Mouse (Mus musculus) liver, embryonic 14.5 days (tissue): Measurements from ENCODE around the gene Ttn. TPM values are rescaled to one million over a fixed set of nuclear protein-coding genes. Genes with fewer than 3 reads are reported as not detected.

ENCODE experiments used
- ATAC-seq: fragments of 200-750 bp; cut with Nextera tagmentation; 2 replicates; pipeline ENCODE4 v1.8.0; 2017; ENCODE audit warnings: moderate number of reproducible peaks, mild to moderate bottlenecking, moderate library complexity; ENCODE audit not compliant: insufficient read depth
- DNase-seq, 3 experiments: peaks; one replicate each; pipeline ENCODE4 v3.0.0-alpha.2; 2012 to 2013; ENCODE audit warnings: low read depth in 3 of 3, low spot score in 3 of 3
- H3K27ac ChIP-seq: fragments of 300-500 bp; sonication (generic); 2 replicates; pipeline ENCODE4 v1.5.1; 2014; ENCODE audit warnings: moderate library complexity, mild to moderate bottlenecking, control low read depth, inconsistent platforms
- H3K27me3 ChIP-seq: fragments of 300-500 bp; sonication (generic); 2 replicates; pipeline ENCODE4 v1.6.1; 2014; ENCODE audit warnings: mild to moderate bottlenecking, low read length, moderate library complexity; ENCODE audit not compliant: control insufficient read depth, insufficient read depth
- H3K36me3 ChIP-seq: fragments of 300-500 bp; sonication (generic); replicated peaks from 2 replicates; pipeline ENCODE4 v1.6.1; 2014; ENCODE audit warnings: low read depth; ENCODE audit not compliant: control insufficient read depth, insufficient read depth
- H3K4me1 ChIP-seq, 2 experiments: fragments of 200-500 bp in 1 of 2; fragments of 300-500 bp in 1 of 2; sonication (generic) in 1 of 2; replicated peaks; 2 replicates each; pipeline ENCODE4 v1.6.1; 2012 to 2014; ENCODE audit warnings: antibody characterized with exemption in 1 of 2, inconsistent platforms in 1 of 2, low read length in 1 of 2; ENCODE audit not compliant: control insufficient read depth in 2 of 2, insufficient read depth in 2 of 2
- H3K4me2 ChIP-seq: fragments of 300-500 bp; sonication (generic); 2 replicates; pipeline ENCODE4 v1.6.1; 2014; ENCODE audit warnings: low read depth, mild to moderate bottlenecking, control low read depth, moderate library complexity
- H3K4me3 ChIP-seq, 2 experiments: fragments of 200-500 bp in 1 of 2; fragments of 300-500 bp in 1 of 2; sonication (generic) in 1 of 2; 2 replicates each; pipeline ENCODE4 v1.5.1; 2012 to 2014; ENCODE audit warnings: low read depth in 2 of 2, low read length in 2 of 2, mild to moderate bottlenecking in 2 of 2, control low read depth in 1 of 2, inconsistent platforms in 1 of 2, moderate library complexity in 1 of 2; ENCODE audit not compliant: insufficient read depth in 1 of 2
- H3K9ac ChIP-seq: fragments of 300-500 bp; sonication (generic); replicated peaks from 2 replicates; pipeline ENCODE4 v1.6.1; 2014; ENCODE audit warnings: mild to moderate bottlenecking, control low read depth, moderate library complexity
- H3K9me3 ChIP-seq: fragments of 300-500 bp; sonication (generic); 2 replicates; pipeline ENCODE4 v1.6.1; 2016; ENCODE audit warnings: low read length, mixed read lengths; ENCODE audit not compliant: control insufficient read depth
- CTCF ChIP-seq: IDR thresholded peaks from 2 replicates; pipeline ENCODE4 v1.5.1; 2016; ENCODE audit warnings: antibody characterized with exemption, low read depth, control low read depth
- EP300 ChIP-seq: IDR thresholded peaks from 2 replicates; pipeline ENCODE4 v1.6.1; 2016; ENCODE audit warnings: antibody characterized with exemption, low read depth
- WGBS: fragments of 180-500 bp; shearing (Covaris S2); extraction: QIAGEN DNeasy Blood & Tissue Kit; methylation state at CpG from one replicate; pipeline ENCODE4 v1.1.7; 2014; ENCODE audit not compliant: insufficient replicate concordance; 5-methylcytosine and 5-hydroxymethylcytosine counted together
- polyA plus RNA-seq, 2 experiments: library from polyadenylated mRNA; depleted of rRNA in 1 of 2; stranded (reverse) in 1 of 2; unstranded in 1 of 2; fragments of >200 nt; fragmentation: Nextera tagmentation in 1 of 2; extraction: Ambion mirVana in 1 of 2; gene quantifications; 2 replicates each; pipeline versions ENCODE4 v1.2.1 to v1.2.3; 2012 to 2014

Ttn gene
- polyA plus RNA-seq, 2 experiments, result under 0.01 to 0.13 TPM

GRCm38 (mm10) chr2:76675949-76676348 is 306.4 kb downstream of the Ttn start:
- DNase-seq (no peak), ATAC-seq (no peak)
- Histone ChIP-seq H3K4me2 (peak overlapping the region; percentile 80), H3K4me3 (peak overlapping the region; percentile 21 to 87; a peak in 3 of 4 replicates), H3K9ac (no peak overlapping the region; the same call in none of the 2 replicates), H3K27me3 (no peaks in the 10 kb centered on the region), H3K36me3 (peaks cover 4% of the 10 kb centered on the region; the same call in 1 of the 2 replicates), H3K27ac (no peak overlapping the region), H3K4me1 (peaks cover 10 to 17% of the 10 kb centered on the region in 2 experiments), H3K9me3 (no peaks in the 10 kb centered on the region)
- 17% methylated on average over 4 of the region's 4 CpGs for WGBS
- TF ChIP-seq EP300 (no peak), CTCF (no peak)

- Histone ChIP-seq H3K4me2 (peak overlapping the region; percentile 80), H3K9me3 (no peaks in the 10 kb centered on the region), H3K4me1 (peaks cover 10 to 17% of the 10 kb centered on the region in 2 experiments), H3K9ac (peak overlapping the region; percentile 72), H3K27ac (no peak overlapping the region), H3K36me3 (peaks cover 3% of the 10 kb centered on the region; the same call in 1 of the 2 replicates), H3K4me3 (peak overlapping the region; percentile 70 to 87), H3K27me3 (no peaks in the 10 kb centered on the region)
- DNase-seq (no peak), ATAC-seq (peak; percentile 48)
- under 1% methylated on average over 44 of the region's 44 CpGs for WGBS
- TF ChIP-seq CTCF (no peak), EP300 (no peak)
Observed at GRCm38 (mm10) chr2:76675451-76675850, 306.9 kb downstream of the Ttn start.

- Histone ChIP-seq H3K4me3 (peak within 1 kb of the TSS; percentile 70 to 87), H3K36me3 (no peaks in the 10 kb centered on the region), H3K27ac (peak within 1 kb of the TSS; percentile 51; the same call in 1 of the 2 replicates), H3K9ac (peak within 1 kb of the TSS; percentile 72), H3K27me3 (no peaks in the 10 kb centered on the region), H3K4me1 (peaks cover 10 to 17% of the 10 kb centered on the region in 2 experiments), H3K4me2 (peak within 1 kb of the TSS; percentile 80), H3K9me3 (no peaks in the 10 kb centered on the region)
- TF ChIP-seq EP300 (no peak), CTCF (no peak)
- ATAC-seq (peak; percentile 71), DNase-seq (peak in 2 of 3 experiments; percentile 45 to 46)
- 3% methylated on average over 47 of the region's 52 CpGs for WGBS
Observed at GRCm38 (mm10) chr2:76674725-76675427, 307.5 kb downstream of the Ttn start, which contains the start of gene Plekha3. Gene Plekha3 (plus strand): TSS chr2:76675281.

GRCm38 (mm10) chr2:76673472-76674081 is 308.8 kb downstream of the Ttn start:
- H3K27me3 ChIP-seq, result no peaks in the 10 kb centered on the region
- DNase-seq, result peak; percentile 45 to 53 (median 47)
- TF ChIP-seq CTCF, result peak; percentile 59
- TF ChIP-seq EP300, result no peak
- WGBS, result 30% methylated on average over 7 of the region's 7 CpGs
- peak overlapping the region in 1 of 2 experiments; percentile 56; a peak in 2 of 4 replicates for H3K4me3 ChIP-seq
- no peak overlapping the region for H3K9ac ChIP-seq
- H3K9me3 ChIP-seq, result no peaks in the 10 kb centered on the region
- H3K27ac ChIP-seq, result peak overlapping the region; percentile 25
- H3K4me2 ChIP-seq, result peak overlapping the region; percentile 88
- H3K36me3 ChIP-seq, result no peaks in the 10 kb centered on the region
- ATAC-seq, result peak; percentile 26; the same call in 1 of the 2 replicates
- H3K4me1 ChIP-seq, result peaks cover 10 to 17% of the 10 kb centered on the region in 2 experiments

DNA sequence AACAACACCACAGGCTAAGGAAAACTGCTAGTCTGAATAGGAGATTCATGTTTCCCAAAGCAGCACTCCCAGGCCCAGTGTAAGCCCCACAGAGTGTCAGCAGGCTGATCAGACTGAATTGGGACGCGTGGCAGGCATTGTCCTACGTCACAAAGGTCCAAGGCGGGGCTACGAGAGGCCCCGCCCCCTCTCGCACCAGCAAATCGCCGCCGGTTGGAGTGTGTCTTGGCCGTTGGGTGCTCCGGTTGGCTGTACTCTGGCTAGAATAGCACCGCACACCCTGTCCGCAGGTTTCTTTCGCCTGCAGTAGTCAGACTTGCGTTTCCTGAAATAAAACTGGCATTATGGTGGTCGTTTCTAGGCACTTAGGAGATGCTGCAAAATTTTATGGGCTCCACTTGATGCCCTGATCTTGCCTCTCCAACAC is 309.4 kb downstream of the Ttn start, which contains the start of gene Fkbp7:
Fkbp7 (minus strand) TSS at position 151 of the 427 bp plus-strand sequence.
- H3K9ac ChIP-seq, result peak within 1 kb of the TSS; percentile 70
- H3K9me3 ChIP-seq, result no peaks in the 10 kb centered on the region
- H3K4me2 ChIP-seq, result peak within 1 kb of the TSS; percentile 88
- H3K4me1 ChIP-seq, result peaks cover 10 to 17% of the 10 kb centered on the region in 2 experiments
- H3K4me3 ChIP-seq, result peak within 1 kb of the TSS; percentile 56 to 58
- TF ChIP-seq CTCF (no peak), EP300 (no peak)
- ATAC-seq (peak; percentile 87), DNase-seq (peak; percentile 76 to 81 (median 79))
- H3K27ac ChIP-seq, result peak within 1 kb of the TSS; percentile 29
- WGBS, result under 1% methylated on average over 17 of the region's 17 CpGs
- no peaks in the 10 kb centered on the region for H3K36me3 ChIP-seq
- H3K27me3 ChIP-seq, result no peaks in the 10 kb centered on the region
